Mouse (Mus musculus): ENCODE data around the gene Rptor. TPM values are rescaled to one million over a fixed set of nuclear protein-coding genes. Genes with fewer than 3 reads are reported as not detected.

The Rptor gene
- polyA plus RNA-seq, 1 experiment from 2014 or later = 4.9 TPM

GRCm38 (mm10) chr11:119837786-119838185, 235.1 kb downstream of the Rptor start:
- Histone ChIP-seq H3K4me3 (replicated peaks) (no peak overlapping the region), H3K27me3 (no peaks in the 10 kb centered on the region), H3K4me1 (replicated peaks) (peaks cover 4% of the 10 kb centered on the region; the same call in 1 of the 2 replicates), H3K27ac (no peak overlapping the region), H3K9ac (no peak overlapping the region), H3K36me3 (peaks cover 18% of the 10 kb centered on the region; the same call in 1 of the 2 replicates), H3K9me3 (replicated peaks) (no peaks in the 10 kb centered on the region), H3K4me2 (no peak overlapping the region)
- DNase-seq = no peak
- 81% methylated on average over 1 of the region's 1 CpGs for WGBS (ENCODE audit: insufficient replicate concordance)
- no peak for ATAC-seq (ENCODE audit: low read depth)

GRCm38 (mm10) chr11:119839411-119840342, 237.0 kb downstream of the Rptor start:
- H3K4me1 ChIP-seq (replicated peaks) = no peaks in the 10 kb centered on the region
- ATAC-seq (ENCODE audit: low read depth) (no peak), DNase-seq (no peak)
- no peak overlapping the region for H3K4me3 ChIP-seq (replicated peaks)
- no peak overlapping the region for H3K4me2 ChIP-seq
- H3K36me3 ChIP-seq = peaks cover 26% of the 10 kb centered on the region
- no peak overlapping the region for H3K9ac ChIP-seq
- no peak overlapping the region for H3K27ac ChIP-seq
- no peaks in the 10 kb centered on the region for H3K27me3 ChIP-seq
- WGBS (ENCODE audit: insufficient replicate concordance) = 74% methylated on average over 10 of the region's 10 CpGs
- no peaks in the 10 kb centered on the region for H3K9me3 ChIP-seq (replicated peaks)

- H3K27ac ChIP-seq = no peak overlapping the region
- no peaks in the 10 kb centered on the region for H3K9me3 ChIP-seq (replicated peaks)
- DNase-seq = no peak
- H3K27me3 ChIP-seq = no peaks in the 10 kb centered on the region
- H3K4me2 ChIP-seq = no peak overlapping the region
- peaks cover 9% of the 10 kb centered on the region for H3K4me1 ChIP-seq (replicated peaks)
- H3K36me3 ChIP-seq = peaks cover 40% of the 10 kb centered on the region
- H3K9ac ChIP-seq = no peak overlapping the region
- H3K4me3 ChIP-seq (replicated peaks) = no peak overlapping the region
- WGBS (ENCODE audit: insufficient replicate concordance) = 73% methylated on average over 6 of the region's 6 CpGs
- ATAC-seq (ENCODE audit: low read depth) = no peak
These were observed 243.9 kb downstream of the Rptor start for GRCm38 (mm10) chr11:119846608-119847007.

GRCm38 (mm10) chr11:119847076-119847475, 244.4 kb downstream of the Rptor start:
- DNase-seq = no peak
- no peaks in the 10 kb centered on the region for H3K27me3 ChIP-seq
- H3K9me3 ChIP-seq (replicated peaks) = no peaks in the 10 kb centered on the region
- H3K4me3 ChIP-seq (replicated peaks) = no peak overlapping the region
- H3K36me3 ChIP-seq = peaks cover 42% of the 10 kb centered on the region
- no peak for ATAC-seq (ENCODE audit: low read depth)
- H3K4me1 ChIP-seq (replicated peaks) = peaks cover 9% of the 10 kb centered on the region
- no peak overlapping the region for H3K4me2 ChIP-seq
- H3K9ac ChIP-seq = no peak overlapping the region
- no peak overlapping the region for H3K27ac ChIP-seq
- 49% methylated on average over 3 of the region's 3 CpGs for WGBS (ENCODE audit: insufficient replicate concordance)

DNA sequence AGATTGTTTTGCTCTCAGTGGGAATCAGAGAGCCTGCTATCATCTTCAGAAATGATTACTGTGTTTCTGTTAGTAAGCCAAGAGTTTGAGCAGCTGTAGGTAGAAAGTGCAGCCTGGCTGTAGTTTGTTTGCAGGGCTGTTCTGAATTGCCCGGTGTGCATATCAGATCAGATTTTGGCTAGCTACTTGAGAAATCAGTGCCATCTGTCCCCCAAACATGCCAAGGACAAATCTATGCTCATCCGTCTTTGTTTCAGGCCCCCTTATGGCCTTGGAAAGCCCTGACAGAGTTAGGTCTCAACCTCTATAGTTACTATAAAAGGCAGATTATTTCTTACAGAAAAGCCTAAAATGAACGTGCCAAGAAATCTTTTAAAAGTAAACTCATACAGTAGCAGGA, 244.9 kb downstream of the Rptor start:
- DNase-seq (no peak), ATAC-seq (ENCODE audit: low read depth) (no peak)
- H3K36me3 ChIP-seq = peaks cover 47% of the 10 kb centered on the region
- no peak overlapping the region for H3K4me2 ChIP-seq
- H3K27me3 ChIP-seq = no peaks in the 10 kb centered on the region
- H3K27ac ChIP-seq = no peak overlapping the region
- H3K4me1 ChIP-seq (replicated peaks) = peaks cover 9% of the 10 kb centered on the region
- WGBS (ENCODE audit: insufficient replicate concordance) = 77% methylated on average over 3 of the region's 3 CpGs
- H3K9me3 ChIP-seq (replicated peaks) = no peaks in the 10 kb centered on the region
- H3K4me3 ChIP-seq (replicated peaks) = no peak overlapping the region
- H3K9ac ChIP-seq = no peak overlapping the region

DNA sequence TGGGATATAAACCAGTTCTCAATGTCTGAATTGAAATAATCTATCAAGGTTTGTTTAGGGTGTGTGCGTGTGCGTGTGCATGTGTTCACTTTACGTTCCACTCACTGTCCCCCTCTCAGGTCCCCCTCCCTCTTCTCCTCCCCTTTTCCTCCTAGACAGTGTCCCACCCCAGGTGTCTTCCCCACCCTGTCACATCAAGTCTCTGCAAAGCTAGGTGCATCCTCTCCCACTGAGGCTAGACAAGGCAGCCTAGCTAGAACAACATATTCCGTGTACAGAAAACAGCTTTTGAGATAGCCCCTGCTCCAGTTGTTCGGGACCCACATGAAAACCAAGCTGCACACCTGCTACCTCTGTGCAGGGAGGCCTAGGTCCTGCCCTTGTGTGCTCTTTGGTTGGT, 245.5 kb downstream of the Rptor start:
- WGBS (ENCODE audit: insufficient replicate concordance) = 90% methylated on average over 5 of the region's 5 CpGs

DNA sequence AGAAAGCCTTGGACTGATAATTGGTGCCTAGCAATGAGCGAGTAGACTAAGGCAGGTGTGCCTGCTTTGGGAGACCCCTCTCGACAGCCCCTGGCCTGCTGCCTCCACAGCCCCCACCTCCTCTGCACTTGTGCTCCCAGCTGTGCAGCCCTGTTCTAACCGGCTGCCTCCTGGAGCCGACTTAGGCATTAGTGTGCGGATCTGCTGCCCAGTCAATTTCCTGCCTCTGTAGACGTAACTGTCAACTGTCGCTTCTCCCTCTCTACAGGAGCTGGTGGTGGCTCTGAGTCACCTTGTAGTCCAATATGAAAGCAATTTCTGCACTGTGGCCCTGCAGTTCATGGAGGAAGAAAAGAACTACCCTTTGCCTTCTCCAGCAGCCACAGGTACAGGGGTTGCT, 253.3 kb downstream of the Rptor start:
- Histone ChIP-seq H3K36me3 (peaks cover 74% of the 10 kb centered on the region), H3K9me3 (replicated peaks) (no peaks in the 10 kb centered on the region), H3K4me2 (no peak overlapping the region), H3K4me3 (replicated peaks) (no peak overlapping the region), H3K27ac (no peak overlapping the region), H3K27me3 (no peaks in the 10 kb centered on the region), H3K4me1 (replicated peaks) (peaks cover 17% of the 10 kb centered on the region), H3K9ac (no peak overlapping the region)
- no peak for DNase-seq
- 38% methylated on average over 7 of the region's 7 CpGs for WGBS (ENCODE audit: insufficient replicate concordance)
- no peak for ATAC-seq (ENCODE audit: low read depth)

More for the DNA sequence above, 245.5 kb downstream of the Rptor start:
- ATAC-seq (ENCODE audit: low read depth) (no peak), DNase-seq (no peak)
- no peak overlapping the region for H3K4me3 ChIP-seq (replicated peaks)
- H3K4me1 ChIP-seq (replicated peaks) = peaks cover 9% of the 10 kb centered on the region
- peaks cover 53% of the 10 kb centered on the region for H3K36me3 ChIP-seq
- H3K27ac ChIP-seq = no peak overlapping the region
- no peak overlapping the region for H3K9ac ChIP-seq
- no peaks in the 10 kb centered on the region for H3K9me3 ChIP-seq (replicated peaks)
- H3K4me2 ChIP-seq = no peak overlapping the region
- no peaks in the 10 kb centered on the region for H3K27me3 ChIP-seq

DNA sequence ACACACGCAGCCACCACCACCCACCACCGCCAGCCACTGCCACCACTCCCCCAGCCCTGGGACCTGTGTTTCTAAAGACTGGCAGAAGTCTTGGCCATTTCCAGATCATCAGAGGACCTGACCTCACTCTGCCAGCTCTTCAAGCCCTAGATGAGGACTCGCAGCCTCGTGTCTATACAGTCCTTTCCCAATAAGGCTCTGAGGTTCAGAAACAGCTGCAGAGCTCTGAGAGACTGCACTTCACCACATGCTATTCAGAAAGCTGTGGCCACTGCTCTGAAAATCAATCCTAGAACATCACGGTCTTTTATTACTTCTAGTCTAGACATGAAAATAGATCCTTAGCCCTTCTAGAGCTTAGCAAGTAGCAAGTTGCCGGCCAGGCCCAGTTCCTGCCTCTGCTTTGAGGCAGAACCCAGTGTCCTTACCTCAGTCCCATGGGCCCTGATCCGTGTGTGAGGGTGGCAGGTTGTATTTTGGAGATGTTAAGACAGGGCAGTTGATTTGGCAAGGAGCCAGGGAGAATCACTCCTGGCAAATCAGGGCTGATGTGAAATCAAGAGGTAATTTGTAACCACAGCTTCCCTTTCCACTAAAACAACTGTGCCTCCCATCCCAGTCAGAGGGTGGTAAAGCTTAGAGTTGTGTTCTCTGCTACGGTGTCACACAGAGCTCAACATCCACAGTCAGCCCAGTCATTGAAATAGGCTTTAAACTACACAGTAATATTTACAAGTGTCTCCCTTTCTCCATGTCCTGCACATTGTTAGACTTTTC, 260.0 kb downstream of the Rptor start:
- DNase-seq = no peak
- Histone ChIP-seq H3K27ac (no peak overlapping the region), H3K4me3 (replicated peaks) (no peak overlapping the region), H3K9ac (no peak overlapping the region), H3K36me3 (peaks cover 50% of the 10 kb centered on the region), H3K27me3 (no peaks in the 10 kb centered on the region), H3K4me1 (replicated peaks) (peaks cover 4% of the 10 kb centered on the region; the same call in 1 of the 2 replicates), H3K9me3 (replicated peaks) (no peaks in the 10 kb centered on the region), H3K4me2 (no peak overlapping the region)
- ATAC-seq (ENCODE audit: low read depth) = no peak
- WGBS (ENCODE audit: insufficient replicate concordance) = 78% methylated on average over 8 of the region's 8 CpGs

GRCm38 (mm10) chr11:119863421-119863821, 260.7 kb downstream of the Rptor start:
- no peak overlapping the region for H3K4me2 ChIP-seq
- H3K36me3 ChIP-seq = peaks cover 48% of the 10 kb centered on the region
- H3K4me3 ChIP-seq (replicated peaks) = no peak overlapping the region
- H3K27ac ChIP-seq = no peak overlapping the region; the same call in 1 of the 2 replicates
- DNase-seq (no peak), ATAC-seq (ENCODE audit: low read depth) (no peak)
- no peaks in the 10 kb centered on the region for H3K9me3 ChIP-seq (replicated peaks)
- peaks cover 4% of the 10 kb centered on the region; the same call in 1 of the 2 replicates for H3K4me1 ChIP-seq (replicated peaks)
- H3K27me3 ChIP-seq = no peaks in the 10 kb centered on the region
- 43% methylated on average over 10 of the region's 10 CpGs for WGBS (ENCODE audit: insufficient replicate concordance)
- no peak overlapping the region for H3K9ac ChIP-seq

DNA sequence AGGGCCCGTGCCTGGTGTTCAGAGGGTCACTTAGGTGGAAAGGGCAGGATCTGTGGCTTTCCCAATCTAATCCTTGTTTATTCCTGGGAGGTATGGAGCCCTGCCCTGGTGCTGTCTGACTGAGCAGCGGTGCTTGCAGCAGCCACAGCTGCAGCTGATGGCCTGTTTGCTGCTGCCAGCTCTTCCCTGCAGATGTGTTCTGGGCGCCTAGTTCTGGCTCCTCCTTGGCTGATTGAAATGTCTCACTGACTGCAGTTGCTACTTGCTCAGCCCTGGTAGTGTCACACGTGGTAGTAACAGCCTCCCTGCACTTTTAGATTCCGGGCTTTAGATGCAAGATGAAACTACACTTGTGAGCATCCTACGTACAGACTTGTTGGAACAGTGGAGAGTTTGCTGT, 264.1 kb downstream of the Rptor start:
- H3K4me1 ChIP-seq (replicated peaks) = peaks cover 4% of the 10 kb centered on the region; the same call in 1 of the 2 replicates
- no peak overlapping the region for H3K27ac ChIP-seq
- no peak overlapping the region for H3K4me2 ChIP-seq
- 70% methylated on average over 6 of the region's 6 CpGs for WGBS (ENCODE audit: insufficient replicate concordance)
- H3K9ac ChIP-seq = no peak overlapping the region
- H3K4me3 ChIP-seq (replicated peaks) = no peak overlapping the region
- DNase-seq = no peak
- no peak for ATAC-seq (ENCODE audit: low read depth)
- peaks cover 57% of the 10 kb centered on the region for H3K36me3 ChIP-seq
- H3K9me3 ChIP-seq (replicated peaks) = no peaks in the 10 kb centered on the region
- H3K27me3 ChIP-seq = no peaks in the 10 kb centered on the region

DNA sequence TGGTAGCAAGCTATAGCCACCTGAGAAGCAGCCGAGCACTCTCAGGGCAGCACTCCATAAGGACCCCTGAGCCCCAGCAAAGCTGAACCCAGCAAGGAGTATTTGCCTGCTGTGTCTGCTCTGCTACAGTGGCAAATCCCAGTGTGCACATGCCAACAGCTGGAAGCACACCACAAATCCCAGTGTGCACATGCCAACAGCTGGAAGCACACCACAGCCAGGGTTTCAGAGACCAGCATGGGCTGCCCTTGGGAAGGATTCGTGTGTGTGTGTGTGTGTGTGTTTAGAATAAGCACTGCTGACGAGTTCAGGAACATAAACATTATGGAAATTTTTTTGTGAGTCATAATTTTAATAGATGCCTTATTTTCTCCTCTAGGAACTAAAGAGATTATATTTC, 265.4 kb downstream of the Rptor start:
- DNase-seq (no peak), ATAC-seq (ENCODE audit: low read depth) (no peak)
- H3K9me3 ChIP-seq (replicated peaks) = no peaks in the 10 kb centered on the region
- peaks cover 3% of the 10 kb centered on the region; the same call in 1 of the 2 replicates for H3K4me1 ChIP-seq (replicated peaks)
- no peak overlapping the region for H3K9ac ChIP-seq
- 67% methylated on average over 3 of the region's 3 CpGs for WGBS (ENCODE audit: insufficient replicate concordance)
- H3K4me3 ChIP-seq (replicated peaks) = no peak overlapping the region
- peaks cover 61% of the 10 kb centered on the region for H3K36me3 ChIP-seq
- no peak overlapping the region for H3K27ac ChIP-seq
- no peaks in the 10 kb centered on the region for H3K27me3 ChIP-seq
- H3K4me2 ChIP-seq = no peak overlapping the region

Data from liver, embryonic 13.5 days (tissue).